Mouse (Mus musculus) ES-Bruce4 (cell line): ENCODE measurements around the gene Ifi27l2b.

Experiments
- CTCF ChIP-seq: IDR thresholded peaks from one replicate; pipeline ENCODE4 v1.8.1; 2011; ENCODE audit warnings: low read depth, low read length
- EP300 ChIP-seq: IDR thresholded peaks from 2 replicates; pipeline ENCODE4 v1.6.1; 2011; ENCODE audit warnings: low read depth, low read length; ENCODE audit not compliant: insufficient read depth
- POLR2A ChIP-seq: IDR thresholded peaks from one replicate; pipeline ENCODE4 v1.8.1; 2011; ENCODE audit warnings: low read length; ENCODE audit not compliant: insufficient read depth

- TF ChIP-seq POLR2A (no peak), CTCF (no peak), EP300 (no peak)
These were observed 20.5 kb upstream of the Ifi27l2b start for GRCm38 (mm10) chr12:103477461-103478015.
